Mouse (Mus musculus): ENCODE results near the gene Ccdc28a.

Gene Ccdc28a

DNA sequence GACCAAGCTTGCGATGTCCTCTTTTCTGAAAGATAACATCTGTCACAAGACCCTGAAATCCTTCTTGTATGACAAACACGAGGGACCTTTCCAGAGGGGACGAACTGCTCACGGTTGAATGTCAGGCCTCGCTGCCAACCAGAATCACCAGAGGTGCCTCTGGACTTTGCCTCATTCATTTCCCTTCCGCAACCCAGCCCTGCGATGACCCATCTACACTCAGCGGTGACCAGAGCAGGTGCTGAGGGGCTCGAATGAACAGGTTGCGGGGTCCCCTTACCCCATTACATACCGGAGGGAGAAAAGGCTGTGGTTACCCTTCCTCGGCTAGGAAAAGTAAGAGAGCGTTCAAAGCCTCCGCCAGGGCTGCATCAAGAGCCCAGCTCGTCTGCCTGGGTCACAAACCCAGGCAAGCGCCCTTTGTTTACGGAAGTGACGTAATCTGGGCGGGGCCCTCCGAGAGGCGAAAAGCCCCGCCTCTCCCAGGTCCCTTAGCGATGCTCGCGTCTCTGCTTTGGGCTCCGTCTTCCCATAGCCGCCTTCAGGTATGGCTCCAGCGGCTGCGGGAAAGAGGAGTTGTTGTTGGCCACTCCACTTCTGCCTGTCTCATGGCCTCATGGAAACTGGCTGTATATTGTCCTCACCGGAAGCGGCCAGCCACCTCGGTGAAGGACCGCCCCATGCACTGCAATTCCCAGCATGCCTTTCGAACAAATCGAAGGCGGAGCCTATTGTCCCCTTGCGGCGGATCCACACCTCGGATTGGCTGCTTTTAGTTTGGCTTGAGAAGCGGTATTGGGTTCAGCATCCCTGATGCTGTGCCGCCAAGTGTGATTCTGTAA, at the start of gene Ccdc28a:
Gene Ccdc28a (minus strand): TSS at position 439 of the 842 bp plus-strand sequence.
- DNase-seq (ENCODE audit: low spot score): peak; percentile 95

- no peak for DNase-seq (ENCODE audit: low spot score)
These were observed 49.2 kb upstream of the Ccdc28a start for GRCm38 (mm10) chr10:18283991-18284390.

DNA sequence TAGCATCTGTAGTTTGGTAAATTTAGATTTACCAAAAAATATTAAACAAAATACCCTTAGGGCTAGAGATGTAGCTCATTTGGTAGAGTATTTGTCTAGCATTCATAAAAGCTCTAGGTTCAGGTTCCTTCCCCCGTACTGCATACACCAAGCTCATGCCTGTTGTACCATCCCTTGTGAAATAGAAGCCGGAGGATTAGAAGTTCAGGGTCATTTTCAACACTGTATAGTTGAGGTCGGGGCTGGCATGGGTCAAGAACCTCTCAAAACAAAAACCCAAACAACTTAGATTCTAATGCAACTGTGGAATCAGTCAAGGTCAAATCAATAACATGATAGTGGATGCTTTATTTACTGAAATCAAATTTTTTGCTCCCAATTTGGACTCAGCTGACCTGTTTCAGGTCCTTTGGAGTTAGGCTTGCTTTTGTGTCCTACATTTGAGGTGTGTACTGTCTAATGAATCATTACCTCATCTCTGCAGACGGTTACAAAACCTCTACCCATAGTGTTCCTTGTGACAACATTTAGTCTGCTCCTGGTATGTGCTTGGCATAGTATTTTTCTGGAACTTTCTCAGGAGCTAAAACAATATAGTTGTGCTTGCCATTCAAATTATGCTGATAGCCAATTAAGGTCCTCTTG, 41.4 kb upstream of the Ccdc28a start:
- DNase-seq (ENCODE audit: low spot score): no peak

DNA sequence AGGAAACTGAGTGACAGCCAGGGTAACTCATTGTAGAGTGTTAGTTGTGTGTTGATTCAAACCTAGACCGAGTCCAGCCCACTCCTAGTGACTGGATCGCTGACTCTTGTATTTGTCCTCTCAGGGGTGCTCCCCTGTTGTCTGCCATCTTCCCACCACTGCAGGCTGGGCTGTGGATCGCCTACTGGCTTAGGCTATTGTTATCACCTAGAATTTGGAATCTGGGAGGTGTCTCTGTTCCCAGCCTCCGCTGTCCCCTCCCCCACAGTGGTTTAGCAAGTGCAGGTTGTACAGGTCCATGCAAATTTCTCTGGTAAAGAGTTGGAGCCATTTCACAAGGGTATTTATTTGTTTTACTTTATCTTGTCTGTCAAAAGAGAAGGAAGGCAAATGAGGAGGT, 16.5 kb upstream of the Ccdc28a start:
- DNase-seq (ENCODE audit: low spot score): no peak

GRCm38 (mm10) chr10:18243614-18244013, 8.8 kb upstream of the Ccdc28a start:
- no peak for DNase-seq (ENCODE audit: low spot score)

- no peak for DNase-seq (ENCODE audit: low spot score)
These were observed 2.4 kb upstream of the Ccdc28a start for GRCm38 (mm10) chr10:18237191-18237590.

GRCm38 (mm10) chr10:18236328-18236927, 1.6 kb upstream of the Ccdc28a start:
- DNase-seq (ENCODE audit: low spot score): peak; percentile 20

GRCm38 (mm10) chr10:18235402-18235747, 577 bp upstream of the Ccdc28a start:
- DNase-seq (ENCODE audit: low spot score): no peak

DNA sequence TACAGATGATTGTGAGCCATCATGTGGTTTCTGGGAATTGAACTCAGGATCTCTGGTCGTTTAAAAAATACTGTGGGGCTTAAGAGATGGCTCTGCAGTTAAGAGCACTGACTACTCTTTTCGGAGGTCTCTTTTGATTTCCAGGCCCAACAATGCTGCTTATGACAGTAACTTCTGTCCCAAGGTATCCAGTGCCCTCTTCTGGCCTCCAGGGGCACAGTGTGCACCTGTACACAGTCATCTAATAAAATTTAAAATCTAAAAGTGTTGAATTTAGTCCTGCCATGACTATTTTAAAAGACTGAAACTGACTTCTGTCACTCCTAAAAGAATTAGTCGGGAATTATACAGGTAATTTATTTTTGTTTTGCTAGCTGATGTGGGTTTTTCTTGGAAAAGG, 907 bp downstream of the Ccdc28a start:
- peak; percentile 12 for DNase-seq (ENCODE audit: low spot score)

GRCm38 (mm10) chr10:18224386-18224785, 10.4 kb downstream of the Ccdc28a start:
- DNase-seq (ENCODE audit: low spot score): no peak

DNA sequence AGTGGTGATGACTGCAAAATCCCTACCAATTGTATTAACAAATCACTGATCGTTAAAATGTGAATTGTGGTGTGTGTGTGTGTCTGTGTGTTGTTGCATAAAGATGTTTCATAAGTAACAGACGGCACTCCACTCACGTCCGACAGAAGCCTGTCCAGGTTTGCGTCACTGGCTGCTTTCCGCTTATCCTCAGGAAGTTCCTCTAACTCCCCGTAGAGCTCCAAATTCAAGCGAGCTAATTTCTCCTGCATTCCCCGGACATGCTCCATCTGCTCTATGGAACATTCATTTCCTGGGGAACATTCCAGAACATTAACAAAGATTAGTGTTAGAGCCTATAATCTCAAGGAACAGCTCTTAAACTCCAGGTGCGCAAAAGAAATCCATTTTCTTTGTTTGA, 15.4 kb downstream of the Ccdc28a start:
- no peak for DNase-seq (ENCODE audit: low spot score)

- no peak for DNase-seq (ENCODE audit: low spot score)
These were observed 20.7 kb downstream of the Ccdc28a start for GRCm38 (mm10) chr10:18214124-18214523.

DNA sequence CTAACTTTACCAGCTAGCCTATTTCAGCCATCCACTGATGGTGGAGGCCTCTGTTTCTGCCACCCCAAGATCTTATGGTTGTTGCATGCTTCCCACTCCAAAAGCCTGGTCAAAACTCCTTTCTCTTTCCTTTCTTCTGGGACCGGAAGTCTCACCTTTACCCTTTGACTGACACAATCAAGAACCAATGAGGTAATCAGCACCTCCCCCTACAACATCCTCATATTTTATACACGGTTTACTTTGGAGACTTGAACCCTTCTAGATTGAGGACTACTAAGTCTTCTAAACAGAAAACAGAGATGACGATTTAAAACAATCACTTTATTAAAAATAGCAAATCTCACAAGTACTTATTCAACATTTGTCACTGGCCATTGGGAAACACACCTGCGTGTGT, 21.4 kb downstream of the Ccdc28a start:
- no peak for DNase-seq (ENCODE audit: low spot score)

- peak; percentile 16 for DNase-seq (ENCODE audit: low spot score)
These were observed 24.1 kb downstream of the Ccdc28a start, which contains the start of gene Ect2l for GRCm38 (mm10) chr10:18210726-18211125. Ect2l (minus strand) TSS chr10:18210890.

- no peak for DNase-seq (ENCODE audit: low spot score)
These were observed 24.7 kb downstream of the Ccdc28a start for GRCm38 (mm10) chr10:18210119-18210518.

DNA sequence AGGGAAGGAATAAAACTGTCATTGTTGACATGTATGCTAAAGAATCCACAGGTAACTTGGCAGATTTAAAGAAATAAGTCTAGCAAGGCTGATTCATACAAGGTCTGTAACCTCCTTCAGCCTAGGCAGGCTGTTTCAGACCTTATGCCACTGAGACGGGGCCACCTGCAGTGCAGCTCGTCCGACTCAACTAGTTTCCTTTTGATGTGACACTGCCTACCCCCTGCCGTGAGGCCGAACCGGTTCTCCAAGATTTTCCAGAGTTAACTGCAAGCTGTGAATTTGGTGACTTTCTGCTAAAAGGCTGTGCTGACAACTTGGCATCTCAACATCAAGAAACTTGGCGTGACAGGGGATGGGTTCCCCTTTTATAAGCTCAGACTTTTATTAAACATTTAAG, 30.7 kb downstream of the Ccdc28a start:
- DNase-seq (ENCODE audit: low spot score): peak; percentile 7

DNA sequence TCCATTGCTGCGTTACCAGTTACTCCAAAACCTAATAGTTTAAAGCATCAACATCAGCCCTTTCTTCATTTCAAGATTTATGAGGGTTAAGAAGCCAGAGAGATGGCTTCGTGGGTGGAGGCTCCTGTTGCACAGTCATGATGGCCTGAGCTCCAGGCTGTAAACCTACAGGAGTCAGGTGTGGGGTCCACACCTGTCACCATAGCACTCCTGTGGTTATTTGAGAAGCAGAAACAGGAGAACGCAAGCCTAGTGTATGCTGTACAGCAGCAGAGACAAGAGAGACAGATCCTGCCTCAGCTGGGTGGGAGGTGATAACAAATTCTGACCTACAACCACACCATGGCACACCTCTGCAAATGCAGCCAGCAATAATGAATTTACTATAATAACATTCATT, 32.4 kb downstream of the Ccdc28a start:
- no peak for DNase-seq (ENCODE audit: low spot score)

GRCm38 (mm10) chr10:18200656-18201055, 34.1 kb downstream of the Ccdc28a start:
- no peak for DNase-seq (ENCODE audit: low spot score)

GRCm38 (mm10) chr10:18199919-18200318, 34.9 kb downstream of the Ccdc28a start:
- no peak for DNase-seq (ENCODE audit: low spot score)

GRCm38 (mm10) chr10:18198286-18199015, 36.3 kb downstream of the Ccdc28a start:
- no peak for DNase-seq (ENCODE audit: low spot score)

- DNase-seq (ENCODE audit: low spot score): peak; percentile 93
These were observed 37.4 kb downstream of the Ccdc28a start for GRCm38 (mm10) chr10:18197206-18197979.

- DNase-seq (ENCODE audit: low spot score): no peak
These were observed 40.1 kb downstream of the Ccdc28a start for GRCm38 (mm10) chr10:18194737-18195141.

Data from retina, embryonic 14.5 days (tissue).